ENCODE assay signal across 34 mouse cellular contexts in the genomic region with DNA sequence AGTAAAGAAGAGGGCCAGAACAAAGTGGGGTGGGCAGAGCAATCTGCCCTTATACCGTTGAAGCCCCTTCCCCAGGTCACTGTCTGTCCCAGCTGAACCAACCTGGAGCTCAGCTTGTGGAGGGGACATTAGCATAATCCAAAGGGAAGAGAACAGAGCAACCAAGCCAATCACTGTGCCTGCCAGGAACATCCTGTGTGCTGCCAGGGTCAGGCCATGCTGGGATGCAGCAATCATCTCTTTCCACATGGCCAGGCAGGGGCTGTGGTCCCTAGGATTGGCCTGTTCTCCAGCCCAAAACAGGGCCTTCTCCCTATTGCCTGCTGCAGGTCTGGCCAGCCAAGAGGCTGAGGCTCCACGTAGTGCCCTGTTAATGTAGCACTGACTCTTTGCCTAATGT. TPM values are rescaled to one million over a fixed set of nuclear protein-coding genes. Genes with fewer than 3 reads are reported as not detected.
A peak's percentile ranks its signal among the peaks of the same experiment; 100 is the strongest.
DNase-seq lines count a peak whose midpoint lies in the region; ATAC-seq lines count a peak whose summit lies in the region.
"Had no signal": no experiment of that assay in that cellular context is flagged by ENCODE, and none has a peak within 500 bp of the region (broad histone marks: within the 10 kb centered on the region; RNA-seq: fewer than 3 reads in every experiment).

No protein-coding gene starts in this region.

- H3K36me3 ChIP-seq in hindbrain, embryonic 10.5 days = peaks cover 2% of the 10 kb centered on the region; the same call in 1 of the 2 replicates
- H3K36me3 ChIP-seq in hindbrain, embryonic 16.5 days (ENCODE audit: control insufficient read depth, insufficient read depth, low read length) = no peaks in the 10 kb centered on the region; the same call in 1 of the 2 replicates
- peaks cover 3% of the 10 kb centered on the region; the same call in 1 of the 2 replicates for H3K36me3 ChIP-seq in midbrain, embryonic 10.5 days
- H3K36me3 ChIP-seq in midbrain, embryonic 16.5 days (ENCODE audit: control insufficient read depth, insufficient read depth, low read length) = peaks cover 2% of the 10 kb centered on the region; the same call in 1 of the 2 replicates
- no peaks in the 10 kb centered on the region for H3K36me3 ChIP-seq in midbrain, embryonic 14.5 days (ENCODE audit: control insufficient read depth, insufficient read depth, low read length)
- H3K36me3 ChIP-seq: lung, embryonic 15.5 days; stomach, embryonic 15.5 days had no signal

- H3K4me1 ChIP-seq in hindbrain, embryonic 10.5 days (replicated peaks) = peaks cover 78% of the 10 kb centered on the region
- peaks cover 35% of the 10 kb centered on the region for H3K4me1 ChIP-seq in hindbrain, embryonic 16.5 days (ENCODE audit: control insufficient read depth, insufficient read depth, low read depth, low read length)
- H3K4me1 ChIP-seq in midbrain, embryonic 10.5 days = peaks cover 67% of the 10 kb centered on the region
- peaks cover 33% of the 10 kb centered on the region for H3K4me1 ChIP-seq in midbrain, embryonic 16.5 days (ENCODE audit: control insufficient read depth, insufficient read depth, low read length)
- H3K4me1 ChIP-seq in midbrain, embryonic 14.5 days (ENCODE audit: control insufficient read depth, insufficient read depth, low read length) = peaks cover 22% of the 10 kb centered on the region

- H3K27me3 ChIP-seq in hindbrain, embryonic 10.5 days (ENCODE audit: insufficient read depth, poor library complexity, severe bottlenecking) = peaks cover 55% of the 10 kb centered on the region
- no peaks in the 10 kb centered on the region for H3K27me3 ChIP-seq in hindbrain, embryonic 16.5 days (replicated peaks; ENCODE audit: control insufficient read depth, insufficient read depth, low read length)
- H3K27me3 ChIP-seq in midbrain, embryonic 10.5 days (ENCODE audit: low read depth, poor library complexity, severe bottlenecking) = peaks cover 61% of the 10 kb centered on the region
- H3K27me3 ChIP-seq in midbrain, embryonic 16.5 days (ENCODE audit: control insufficient read depth, insufficient read depth, low read depth, low read length) = no peaks in the 10 kb centered on the region
- 0 out of 2 replicates have a peak, but pooled peaks cover 5% of the 10 kb centered on the region for H3K27me3 ChIP-seq in midbrain, embryonic 14.5 days (ENCODE audit: control insufficient read depth, insufficient read depth, low read length)
- H3K27me3 ChIP-seq: stomach, embryonic 15.5 days had no signal

- 81% methylated on average over 2 of the region's 2 CpGs for WGBS in hindbrain, embryonic 10.5 days
- 61% methylated on average over 2 of the region's 2 CpGs for WGBS in hindbrain, embryonic 16.5 days
- 68% methylated on average over 2 of the region's 2 CpGs for WGBS in midbrain, embryonic 10.5 days
- 73% methylated on average over 2 of the region's 2 CpGs for WGBS in midbrain, embryonic 16.5 days
- 63% methylated on average over 2 of the region's 2 CpGs for WGBS in midbrain, embryonic 14.5 days

- 0 out of 2 replicates have a peak overlapping the region, but pooled peaks have one; percentile 19 for H3K27ac ChIP-seq in hindbrain, embryonic 10.5 days
- H3K27ac ChIP-seq in hindbrain, embryonic 16.5 days (ENCODE audit: low read depth, low read length) = no peak overlapping the region
- H3K27ac ChIP-seq in midbrain, embryonic 10.5 days (replicated peaks) = 0 out of 2 replicates have a peak overlapping the region, but pooled peaks have one; percentile 4
- H3K27ac ChIP-seq in midbrain, embryonic 16.5 days (ENCODE audit: low read length) = no peak overlapping the region
- H3K27ac ChIP-seq in midbrain, embryonic 14.5 days (replicated peaks; ENCODE audit: low read depth, low read length) = no peak overlapping the region
- H3K27ac ChIP-seq: embryonic facial prominence, embryonic 12.5 days; lung, embryonic 15.5 days; stomach, embryonic 15.5 days had no signal

- peak; percentile 24 to 35 for DNase-seq in adrenal gland, adult (ENCODE audit: inconsistent age in 2 of 2, low spot score in 1 of 2)
- no peak for DNase-seq in adrenal gland, postnatal 4 days (ENCODE audit: low spot score in 2 of 2)
- no peak for DNase-seq in hindbrain, embryonic 10.5 days (ENCODE audit: low spot score)
- DNase-seq in midbrain, embryonic 10.5 days (ENCODE audit: low spot score) = no peak
- DNase-seq in midbrain, embryonic 14.5 days = no peak
- DNase-seq: adrenal gland, postnatal 14 days; cerebellum, adult 18-20 months; cerebellum, postnatal 36 days; embryo, embryonic 11 days; gastrocnemius, postnatal 14 days; heart, postnatal 36 days; kidney, adult 9 months; kidney, postnatal 14 days; layer of hippocampus, adult 9-11 months; retina, postnatal 1 day; right cerebral cortex, postnatal 14 days had no signal

- H3K4me2 ChIP-seq in hindbrain, embryonic 16.5 days (ENCODE audit: low read length) = no peak overlapping the region
- H3K4me2 ChIP-seq in midbrain, embryonic 16.5 days (ENCODE audit: low read length) = no peak overlapping the region
- H3K4me2 ChIP-seq in midbrain, embryonic 14.5 days (ENCODE audit: low read length) = no peak overlapping the region
- H3K4me2 ChIP-seq: embryonic facial prominence, embryonic 12.5 days; heart, embryonic 11.5 days; liver, embryonic 11.5 days; lung, embryonic 15.5 days; stomach, embryonic 15.5 days had no signal

- no peaks in the 10 kb centered on the region for H3K9me3 ChIP-seq in hindbrain, embryonic 10.5 days
- no peaks in the 10 kb centered on the region for H3K9me3 ChIP-seq in hindbrain, embryonic 16.5 days (ENCODE audit: control insufficient read depth, low read length)
- H3K9me3 ChIP-seq in midbrain, embryonic 10.5 days (replicated peaks) = no peaks in the 10 kb centered on the region
- H3K9me3 ChIP-seq in midbrain, embryonic 16.5 days (replicated peaks; ENCODE audit: control insufficient read depth, low read length, poor library complexity, severe bottlenecking) = no peaks in the 10 kb centered on the region
- no peaks in the 10 kb centered on the region for H3K9me3 ChIP-seq in midbrain, embryonic 14.5 days (ENCODE audit: control insufficient read depth, low read length)
- H3K9me3 ChIP-seq: embryonic facial prominence, embryonic 12.5 days; lung, embryonic 15.5 days; stomach, embryonic 15.5 days had no signal

- no peak overlapping the region for H3K4me3 ChIP-seq in hindbrain, embryonic 10.5 days
- H3K4me3 ChIP-seq in hindbrain, embryonic 16.5 days (ENCODE audit: low read length) = no peak overlapping the region
- no peak overlapping the region for H3K4me3 ChIP-seq in midbrain, embryonic 10.5 days
- no peak overlapping the region for H3K4me3 ChIP-seq in midbrain, embryonic 16.5 days (ENCODE audit: low read depth, low read length)
- no peak overlapping the region for H3K4me3 ChIP-seq in midbrain, embryonic 14.5 days (replicated peaks; ENCODE audit: low read depth, low read length)
- H3K4me3 ChIP-seq: embryonic facial prominence, embryonic 12.5 days; lung, embryonic 15.5 days; stomach, embryonic 15.5 days had no signal

- ATAC-seq in hindbrain, embryonic 16.5 days = no peak
- no peak for ATAC-seq in midbrain, embryonic 16.5 days
- no peak for ATAC-seq in midbrain, embryonic 14.5 days (ENCODE audit: low FRiP score, low TSS enrichment)
- ATAC-seq: activated CD4-positive, CD25-positive, alpha-beta regulatory T cell, adult 4 months; forebrain, embryonic 14.5 days; intestine, embryonic 16.5 days had no signal

- no peak overlapping the region for H3K9ac ChIP-seq in hindbrain, embryonic 16.5 days (ENCODE audit: low read depth, low read length)
- no peak overlapping the region for H3K9ac ChIP-seq in midbrain, embryonic 16.5 days (ENCODE audit: low read depth, low read length)
- peak overlapping the region; percentile 29; the same call in 1 of the 2 replicates for H3K9ac ChIP-seq in midbrain, embryonic 14.5 days (replicated peaks; ENCODE audit: low read length)
- H3K9ac ChIP-seq: embryonic facial prominence, embryonic 12.5 days; lung, embryonic 15.5 days; stomach, embryonic 15.5 days had no signal

RNA-seq across cellular contexts. Expression of a gene that starts 7.6 kb away (rescaled TPM):
- total RNA-seq in adrenal gland, postnatal 4 days (2021) = 10 to 100 TPM; 64.1 to 65.3 TPM
- polyA plus RNA-seq in hindbrain, embryonic 10.5 days (2016; fragmentation: Nextera tagmentation; extraction: Ambion mirVana) = 3.9 and 6.8 TPM in 2 replicates
- 5.9 and 6.2 TPM in 2 replicates for polyA plus RNA-seq in hindbrain, embryonic 16.5 days (2015; fragmentation: Nextera tagmentation; extraction: Ambion mirVana)
- polyA plus RNA-seq in midbrain, embryonic 10.5 days (2016; fragmentation: Nextera tagmentation; extraction: Ambion mirVana) = 2.1 and 3.6 TPM in 2 replicates
- polyA plus RNA-seq in midbrain, embryonic 16.5 days (2015; fragmentation: Nextera tagmentation; extraction: Ambion mirVana) = 10.0 and 11.5 TPM in 2 replicates
- polyA plus RNA-seq in midbrain, embryonic 14.5 days (2014; fragmentation: Nextera tagmentation; extraction: Ambion mirVana) = 11.3 and 15.0 TPM in 2 replicates
- total RNA-seq: granulocyte monocyte progenitor cell, adult 5-6 weeks had no signal
- polyA plus RNA-seq: activated CD4-positive, CD25-positive, alpha-beta regulatory T cell, adult 4 months; C2C12 had no signal

RNA-seq across cellular contexts. Expression of a gene that starts 28.4 kb away (rescaled TPM):
- not detected for total RNA-seq in adrenal gland, postnatal 4 days (2021)
- 1.2 and 2.8 TPM in 2 replicates for polyA plus RNA-seq in hindbrain, embryonic 10.5 days (2016; fragmentation: Nextera tagmentation; extraction: Ambion mirVana)
- polyA plus RNA-seq in hindbrain, embryonic 16.5 days (2015; fragmentation: Nextera tagmentation; extraction: Ambion mirVana) = 1.4 and 1.9 TPM in 2 replicates
- polyA plus RNA-seq in midbrain, embryonic 10.5 days (2016; fragmentation: Nextera tagmentation; extraction: Ambion mirVana) = 0.17 and 0.38 TPM in 2 replicates
- polyA plus RNA-seq in midbrain, embryonic 16.5 days (2015; fragmentation: Nextera tagmentation; extraction: Ambion mirVana) = 1.5 TPM in 2 replicates
- polyA plus RNA-seq in midbrain, embryonic 14.5 days (2014; fragmentation: Nextera tagmentation; extraction: Ambion mirVana) = 0.46 and 0.50 TPM in 2 replicates
- total RNA-seq: adrenal gland, postnatal 14 days; CH12.LX; ES-E14; gastrocnemius, postnatal 14 days; granulocyte monocyte progenitor cell, adult 5-6 weeks; megakaryocyte progenitor cell, adult 5-6 weeks had no signal
- polyA plus RNA-seq: activated CD4-positive, CD25-positive, alpha-beta regulatory T cell, adult 4 months; C2C12; intestine, embryonic 16.5 days; limb, embryonic 11.5 days; liver, embryonic 11.5 days had no signal

RNA-seq across cellular contexts. Expression of a gene that starts 56.9 kb away (rescaled TPM):
- total RNA-seq in adrenal gland, postnatal 4 days (2021) = under 1 TPM in 1 of 2 experiments, not detected in 1; 0.56 TPM
- 0.50 TPM in 1 of 2 replicates, not detected in the other for polyA plus RNA-seq in hindbrain, embryonic 10.5 days (2016; fragmentation: Nextera tagmentation; extraction: Ambion mirVana)
- 0.43 and 0.55 TPM in 2 replicates for polyA plus RNA-seq in hindbrain, embryonic 16.5 days (2015; fragmentation: Nextera tagmentation; extraction: Ambion mirVana)
- not detected in 2 replicates for polyA plus RNA-seq in midbrain, embryonic 10.5 days (2016; fragmentation: Nextera tagmentation; extraction: Ambion mirVana)
- 0.29 and 0.88 TPM in 2 replicates for polyA plus RNA-seq in midbrain, embryonic 16.5 days (2015; fragmentation: Nextera tagmentation; extraction: Ambion mirVana)
- polyA plus RNA-seq in midbrain, embryonic 14.5 days (2014; fragmentation: Nextera tagmentation; extraction: Ambion mirVana) = 0.61 and 1.2 TPM in 2 replicates
- total RNA-seq: adrenal gland, postnatal 14 days; CH12.LX; ES-E14; gastrocnemius, postnatal 14 days; granulocyte monocyte progenitor cell, adult 5-6 weeks; left cerebral cortex, postnatal 10 days; megakaryocyte progenitor cell, adult 5-6 weeks had no signal
- polyA plus RNA-seq: activated CD4-positive, CD25-positive, alpha-beta regulatory T cell, adult 4 months; C2C12 had no signal

RNA-seq across cellular contexts. Expression of a gene that starts 59.9 kb away (rescaled TPM):
- 10 to 100 TPM; 10.3 to 19.6 TPM for total RNA-seq in adrenal gland, postnatal 4 days (2021)
- polyA plus RNA-seq in hindbrain, embryonic 10.5 days (2016; fragmentation: Nextera tagmentation; extraction: Ambion mirVana) = not detected in 2 replicates
- 0.19 and 2.1 TPM in 2 replicates for polyA plus RNA-seq in hindbrain, embryonic 16.5 days (2015; fragmentation: Nextera tagmentation; extraction: Ambion mirVana)
- not detected in 2 replicates for polyA plus RNA-seq in midbrain, embryonic 10.5 days (2016; fragmentation: Nextera tagmentation; extraction: Ambion mirVana)
- polyA plus RNA-seq in midbrain, embryonic 16.5 days (2015; fragmentation: Nextera tagmentation; extraction: Ambion mirVana) = 0.23 TPM in 1 of 2 replicates, not detected in the other
- 0.20 TPM in 1 of 2 replicates, not detected in the other for polyA plus RNA-seq in midbrain, embryonic 14.5 days (2014; fragmentation: Nextera tagmentation; extraction: Ambion mirVana)
- total RNA-seq: CH12.LX; ES-E14; granulocyte monocyte progenitor cell, adult 5-6 weeks; megakaryocyte progenitor cell, adult 5-6 weeks had no signal
- polyA plus RNA-seq: activated CD4-positive, CD25-positive, alpha-beta regulatory T cell, adult 4 months; C2C12; embryonic facial prominence, embryonic 12.5 days; heart, embryonic 11.5 days; limb, embryonic 11.5 days; neural tube, embryonic 14.5 days had no signal

Comparison
In these comparisons a context has a peak if more than half of its experiments do, and no peak if none do; other contexts are left out.
1. DNase-seq: peak in adrenal gland, adult (2 of 2); none in adrenal gland, postnatal 4 days (0 of 2), hindbrain, embryonic 10.5 days (single experiment), midbrain, embryonic 10.5 days (single experiment) and midbrain, embryonic 14.5 days (single experiment).
2. H3K27ac ChIP-seq: peak in hindbrain, embryonic 10.5 days (single experiment) and midbrain, embryonic 10.5 days (single experiment); none in hindbrain, embryonic 16.5 days (single experiment), midbrain, embryonic 16.5 days (single experiment) and midbrain, embryonic 14.5 days (single experiment).